Mouse (Mus musculus): ENCODE data around the gene Auh. TPM values are rescaled to one million over a fixed set of nuclear protein-coding genes. Genes with fewer than 3 reads are reported as not detected.

The Auh gene
- total and polyA plus RNA-seq, 3 experiments: 64.6 to 152 (median 135) TPM

DNA sequence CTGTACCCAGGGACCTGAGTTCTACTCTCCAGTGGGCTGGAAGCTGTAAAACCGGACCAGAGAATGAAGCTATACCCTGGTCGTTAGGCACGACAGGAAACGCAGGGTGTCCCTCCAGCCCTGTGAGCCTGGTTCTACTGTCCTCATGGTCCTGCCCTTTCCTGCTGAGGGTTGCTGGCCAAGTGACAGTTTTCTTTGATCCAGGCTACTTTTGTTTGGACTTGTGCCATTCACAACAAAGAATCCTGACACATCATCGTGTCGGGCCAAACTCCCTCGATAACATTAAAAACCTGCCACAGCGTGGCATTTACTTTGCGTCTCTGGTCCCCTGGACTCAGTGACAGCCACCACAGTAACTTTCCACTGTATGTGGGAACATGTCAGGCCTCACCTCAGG lies 107.9 kb downstream of the Auh start:
- no peak overlapping the region for H3K4me3 ChIP-seq
- WGBS: 21% methylated on average over 9 of the region's 9 CpGs
- H3K36me3 ChIP-seq (ENCODE audit: control insufficient read depth, insufficient read depth, low read length): peaks cover 3% of the 10 kb centered on the region
- TF ChIP-seq EP300 (IDR thresholded peaks at IDR 0.05; ENCODE audit: insufficient read depth, low read depth, low read length) (no peak), CTCF (IDR thresholded peaks at IDR 0.05) (no peak), POLR2A (IDR thresholded peaks at IDR 0.05; ENCODE audit: insufficient read depth, low read depth, low read length) (no peak)
- no peaks in the 10 kb centered on the region for H3K27me3 ChIP-seq (ENCODE audit: control insufficient read depth, insufficient read depth, low read length)
- H3K79me2 ChIP-seq (replicated peaks; ENCODE audit: control insufficient read depth, insufficient read depth, low read length): no peaks in the 10 kb centered on the region
- peak overlapping the region; percentile 4; the same call in 1 of the 2 replicates for H3K9ac ChIP-seq (ENCODE audit: low read depth, low read length)
- peak overlapping the region; percentile 21; the same call in 1 of the 2 replicates for H3K27ac ChIP-seq
- DNase-seq: peak; percentile 48 to 61
- intact Hi-C loops (cut with DNase I): loop anchor here (5.0 kb wide), 1 partner anchor 161 kb away; the partner anchor contains the start of gene Nfil3
- peaks cover 26% of the 10 kb centered on the region for H3K4me1 ChIP-seq (ENCODE audit: control insufficient read depth, insufficient read depth, low read length)

DNA sequence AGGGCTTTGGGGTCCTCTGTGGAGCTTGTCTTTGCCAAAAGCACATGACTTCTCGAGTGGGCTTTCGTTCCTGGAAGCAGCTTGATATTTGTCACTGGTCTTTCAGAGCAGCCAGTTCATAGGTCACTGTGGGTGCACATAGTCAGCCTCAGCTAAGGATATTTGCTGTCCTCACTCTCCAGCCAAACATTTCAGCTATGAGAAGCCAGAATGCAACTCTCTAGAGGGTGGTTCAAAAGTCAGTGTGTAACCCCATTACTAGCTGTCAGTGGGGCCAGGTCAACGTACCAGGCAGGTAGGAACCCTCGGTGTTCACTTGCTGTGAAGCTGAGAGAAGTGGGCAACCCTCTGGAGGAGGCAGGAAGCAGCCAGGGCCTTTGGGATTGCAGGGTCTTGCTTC lies 109.6 kb downstream of the Auh start:
- no peak for TF ChIP-seq POLR2A (IDR thresholded peaks at IDR 0.05; ENCODE audit: insufficient read depth, low read depth, low read length)
- TF ChIP-seq CTCF (IDR thresholded peaks at IDR 0.05): no peak
- no peak for TF ChIP-seq EP300 (IDR thresholded peaks at IDR 0.05; ENCODE audit: insufficient read depth, low read depth, low read length)
- H3K4me3 ChIP-seq: no peak overlapping the region
- peaks cover 3% of the 10 kb centered on the region for H3K36me3 ChIP-seq (ENCODE audit: control insufficient read depth, insufficient read depth, low read length)
- H3K27ac ChIP-seq: no peak overlapping the region
- 68% methylated on average over 4 of the region's 4 CpGs for WGBS
- no peak for DNase-seq
- H3K9ac ChIP-seq (ENCODE audit: low read depth, low read length): no peak overlapping the region
- intact Hi-C loops (cut with DNase I): loop anchor here (5.0 kb wide), 1 partner anchor 162 kb away; the partner anchor contains the start of gene Nfil3
- no peaks in the 10 kb centered on the region for H3K27me3 ChIP-seq (ENCODE audit: control insufficient read depth, insufficient read depth, low read length)
- H3K79me2 ChIP-seq (replicated peaks; ENCODE audit: control insufficient read depth, insufficient read depth, low read length): no peaks in the 10 kb centered on the region
- peaks cover 23% of the 10 kb centered on the region for H3K4me1 ChIP-seq (ENCODE audit: control insufficient read depth, insufficient read depth, low read length)

DNA sequence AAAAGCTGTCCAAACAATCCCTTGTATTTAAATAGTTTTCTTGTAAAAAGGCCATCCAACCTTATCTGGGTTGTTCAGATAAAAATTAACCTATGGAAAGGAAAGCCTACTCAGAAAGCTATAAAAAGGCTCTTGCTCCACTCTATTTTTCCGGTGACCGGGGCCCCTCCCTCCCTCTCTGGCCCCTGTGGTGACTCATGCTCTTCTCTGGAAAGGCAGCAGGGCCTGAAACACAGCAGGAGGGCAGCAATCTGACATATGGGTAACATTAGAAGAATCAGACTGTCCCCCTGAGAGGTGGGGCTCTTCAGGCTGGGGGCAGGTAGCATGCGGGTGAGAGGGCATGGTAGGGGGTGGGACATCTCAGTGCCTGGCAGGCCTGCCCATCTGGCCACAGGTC lies 110.7 kb downstream of the Auh start:
- intact Hi-C loops (cut with DNase I): no loop called here
- TF ChIP-seq EP300 (IDR thresholded peaks at IDR 0.05; ENCODE audit: insufficient read depth, low read depth, low read length): no peak
- no peak for TF ChIP-seq POLR2A (IDR thresholded peaks at IDR 0.05; ENCODE audit: insufficient read depth, low read depth, low read length)

DNA sequence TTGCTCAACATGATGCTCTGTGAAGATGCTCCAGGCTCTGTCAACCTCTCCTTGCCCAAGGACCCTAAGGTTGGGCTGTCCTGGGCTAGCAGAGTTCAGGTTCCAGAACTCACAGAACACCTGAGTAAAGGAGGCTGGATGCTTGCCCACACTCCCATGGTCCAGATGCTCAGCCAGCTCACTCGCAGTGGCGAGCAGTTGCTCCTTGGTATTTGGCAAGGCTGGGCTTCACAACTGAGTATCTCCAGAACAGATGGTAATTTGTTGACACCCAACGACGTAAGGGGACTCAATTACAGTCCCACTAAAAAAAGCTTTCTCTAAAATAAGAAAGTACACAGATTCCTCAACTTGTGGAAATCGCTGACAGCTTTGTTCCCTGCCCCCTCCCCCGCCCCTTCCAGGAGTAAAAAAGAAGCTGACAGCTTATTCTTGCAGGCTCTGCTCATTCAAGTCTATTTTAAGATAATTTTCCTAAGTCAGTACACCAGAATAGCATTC lies 111.4 kb downstream of the Auh start:
- WGBS: 19% methylated on average over 6 of the region's 6 CpGs
- H3K4me1 ChIP-seq (ENCODE audit: control insufficient read depth, insufficient read depth, low read length): peaks cover 19% of the 10 kb centered on the region
- no peaks in the 10 kb centered on the region for H3K27me3 ChIP-seq (ENCODE audit: control insufficient read depth, insufficient read depth, low read length)
- H3K79me2 ChIP-seq (replicated peaks; ENCODE audit: control insufficient read depth, insufficient read depth, low read length): no peaks in the 10 kb centered on the region
- intact Hi-C loops (cut with DNase I): no loop called here
- H3K4me3 ChIP-seq: no peak overlapping the region
- no peak for DNase-seq
- TF ChIP-seq POLR2A (IDR thresholded peaks at IDR 0.05; ENCODE audit: insufficient read depth, low read depth, low read length) (no peak), EP300 (IDR thresholded peaks at IDR 0.05; ENCODE audit: insufficient read depth, low read depth, low read length) (no peak), CTCF (IDR thresholded peaks at IDR 0.05) (no peak)
- peak overlapping the region; percentile 58 for H3K27ac ChIP-seq
- no peak overlapping the region for H3K9ac ChIP-seq (ENCODE audit: low read depth, low read length)
- H3K36me3 ChIP-seq (ENCODE audit: control insufficient read depth, insufficient read depth, low read length): peaks cover 3% of the 10 kb centered on the region

More for the DNA sequence above, 110.7 kb downstream of the Auh start:
- Histone ChIP-seq H3K4me1 (ENCODE audit: control insufficient read depth, insufficient read depth, low read length) (peaks cover 19% of the 10 kb centered on the region), H3K9ac (ENCODE audit: low read depth, low read length) (peak overlapping the region; percentile 48; the same call in 1 of the 2 replicates), H3K27ac (peak overlapping the region; percentile 58), H3K4me3 (no peak overlapping the region), H3K36me3 (ENCODE audit: control insufficient read depth, insufficient read depth, low read length) (peaks cover 3% of the 10 kb centered on the region), H3K27me3 (ENCODE audit: control insufficient read depth, insufficient read depth, low read length) (no peaks in the 10 kb centered on the region), H3K79me2 (replicated peaks; ENCODE audit: control insufficient read depth, insufficient read depth, low read length) (no peaks in the 10 kb centered on the region)
- WGBS: 14% methylated on average over 3 of the region's 3 CpGs
- peak; percentile 50 to 64 for DNase-seq

DNA sequence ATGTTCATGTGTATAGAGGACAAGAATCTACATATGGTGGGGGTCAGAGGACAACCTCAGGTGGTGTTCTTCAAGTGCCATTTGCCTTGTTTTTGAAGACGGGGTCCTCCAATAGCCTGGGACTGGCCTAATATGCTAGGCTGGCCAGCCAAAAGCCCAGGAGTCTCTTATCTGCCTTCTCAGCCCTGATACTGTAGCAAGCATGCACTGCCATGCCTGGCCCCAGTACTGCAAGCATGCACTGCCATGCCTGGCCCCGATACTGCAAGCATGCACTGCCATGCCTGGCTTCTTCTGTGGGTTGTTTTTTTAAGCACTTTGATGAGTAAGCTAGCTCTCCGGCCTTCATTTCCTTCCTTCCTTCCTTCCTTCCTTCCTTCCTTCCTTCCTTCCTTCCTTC lies 115.7 kb downstream of the Auh start:
- no peak overlapping the region for H3K4me3 ChIP-seq
- 73% methylated on average over 3 of the region's 3 CpGs for WGBS
- peaks cover 3% of the 10 kb centered on the region for H3K36me3 ChIP-seq (ENCODE audit: control insufficient read depth, insufficient read depth, low read length)
- H3K27me3 ChIP-seq (ENCODE audit: control insufficient read depth, insufficient read depth, low read length): no peaks in the 10 kb centered on the region
- no peak overlapping the region for H3K27ac ChIP-seq
- H3K79me2 ChIP-seq (replicated peaks; ENCODE audit: control insufficient read depth, insufficient read depth, low read length): no peaks in the 10 kb centered on the region
- no peak for DNase-seq
- intact Hi-C loops (cut with DNase I): no loop called here
- TF ChIP-seq POLR2A (IDR thresholded peaks at IDR 0.05; ENCODE audit: insufficient read depth, low read depth, low read length): no peak
- no peak for TF ChIP-seq EP300 (IDR thresholded peaks at IDR 0.05; ENCODE audit: insufficient read depth, low read depth, low read length)
- no peak for TF ChIP-seq CTCF (IDR thresholded peaks at IDR 0.05)
- no peak overlapping the region for H3K9ac ChIP-seq (ENCODE audit: low read depth, low read length)
- peaks cover 2% of the 10 kb centered on the region for H3K4me1 ChIP-seq (ENCODE audit: control insufficient read depth, insufficient read depth, low read length)
